Mouse (Mus musculus) midbrain, postnatal 0 days (tissue): ENCODE results near the gene Gm28635. TPM values are rescaled to one million over a fixed set of nuclear protein-coding genes. Genes with fewer than 3 reads are reported as not detected.

Experiments
- ATAC-seq: fragments of 200-750 bp; cut with Nextera tagmentation; 2 replicates; pipeline ENCODE4 v1.8.0; 2017; ENCODE audit warnings: moderate number of reproducible peaks, mild to moderate bottlenecking, moderate TSS enrichment, moderate library complexity; ENCODE audit not compliant: low FRiP score
- DNase-seq: peaks from one replicate; pipeline ENCODE4 v3.0.0-alpha.2; 2015; ENCODE audit warnings: low spot score
- H3K27ac ChIP-seq: fragments of 300-500 bp; sonication (generic); 2 replicates; pipeline ENCODE4 v1.5.1; 2014; ENCODE audit warnings: low read depth, mild to moderate bottlenecking, low read length, mixed read lengths
- H3K27me3 ChIP-seq: fragments of 300-500 bp; sonication (generic); 2 replicates; pipeline ENCODE4 v1.6.1; 2014; ENCODE audit warnings: low read length, control low read depth, mixed read lengths; ENCODE audit not compliant: insufficient read depth
- H3K36me3 ChIP-seq: fragments of 300-500 bp; sonication (generic); 2 replicates; pipeline ENCODE4 v1.6.1; 2014; ENCODE audit warnings: low read length, control low read depth, mixed read lengths; ENCODE audit not compliant: insufficient read depth
- H3K4me1 ChIP-seq: fragments of 300-500 bp; sonication (generic); 2 replicates; pipeline ENCODE4 v1.6.1; 2014; ENCODE audit warnings: mild to moderate bottlenecking, control low read depth, antibody characterized with exemption, low read length, mixed read lengths; ENCODE audit not compliant: insufficient read depth
- H3K4me2 ChIP-seq: fragments of 300-500 bp; sonication (generic); 2 replicates; pipeline ENCODE4 v1.6.1; 2014; ENCODE audit warnings: low read depth, mild to moderate bottlenecking, low read length, mixed read lengths; ENCODE audit not compliant: poor library complexity, severe bottlenecking
- H3K4me3 ChIP-seq: fragments of 300-500 bp; sonication (generic); 2 replicates; pipeline ENCODE4 v1.5.1; 2014; ENCODE audit warnings: low read depth, mild to moderate bottlenecking, low read length, moderate library complexity
- H3K9ac ChIP-seq: fragments of 300-500 bp; sonication (generic); replicated peaks from 2 replicates; pipeline ENCODE4 v1.6.1; 2014; ENCODE audit warnings: mild to moderate bottlenecking, low read length, moderate library complexity, mixed read lengths; ENCODE audit not compliant: poor library complexity, severe bottlenecking
- H3K9me3 ChIP-seq: fragments of 300-500 bp; sonication (generic); 2 replicates; pipeline ENCODE4 v1.6.1; 2016; ENCODE audit warnings: low read length, control low read depth
- CTCF ChIP-seq: IDR thresholded peaks from 2 replicates; pipeline ENCODE4 v1.5.1; 2016; ENCODE audit warnings: antibody characterized with exemption, mild to moderate bottlenecking
- WGBS: fragments of 180-500 bp; shearing (Covaris S2); extraction: QIAGEN DNeasy Blood & Tissue Kit; methylation state at CpG from one replicate; pipeline ENCODE4 v1.1.7; 2014; 5-methylcytosine and 5-hydroxymethylcytosine counted together
- polyA plus RNA-seq: library from polyadenylated mRNA; unstranded; fragments of >200 nt; fragmentation: Nextera tagmentation; extraction: Ambion mirVana; gene quantifications from 2 replicates; pipeline ENCODE4 v1.2.1, GENCODE M21; 2015
- total RNA-seq: library from RNA; depleted of rRNA; stranded (reverse); fragments of >200 nt; gene quantifications from 2 replicates; pipeline ENCODE4 v1.2.3, GENCODE M21; 2014

The Gm28635 gene
- total and polyA plus RNA-seq, 2 experiments from 2014 or later, result not detected

DNA sequence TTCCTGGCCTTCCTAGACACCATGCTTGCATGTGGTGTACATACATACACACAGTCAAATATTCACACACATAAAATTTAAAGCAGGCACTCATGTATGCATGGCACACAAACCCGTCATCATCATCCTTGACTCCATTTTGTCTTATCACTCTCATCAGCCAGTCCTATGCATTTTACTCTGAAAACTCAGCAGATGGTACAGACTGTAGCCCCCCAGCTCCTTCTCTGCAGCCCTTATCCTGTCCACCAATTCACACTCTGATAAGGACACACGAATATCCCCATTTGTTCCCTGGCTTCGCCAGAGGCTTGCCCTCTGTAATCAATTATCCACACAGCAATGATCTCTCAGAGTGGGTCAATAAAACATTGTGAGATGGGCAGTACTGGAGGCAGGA is 43.3 kb upstream of the Gm28635 start:
- Histone ChIP-seq H3K4me1 (0 out of 2 replicates have a peak, but pooled peaks cover 2% of the 10 kb centered on the region), H3K27ac (no peak overlapping the region), H3K9me3 (no peaks in the 10 kb centered on the region), H3K4me3 (no peak overlapping the region), H3K27me3 (no peaks in the 10 kb centered on the region), H3K4me2 (no peak overlapping the region), H3K36me3 (peaks cover 12% of the 10 kb centered on the region; the same call in 1 of the 2 replicates), H3K9ac (no peak overlapping the region)
- 75% methylated on average over 3 of the region's 3 CpGs for WGBS
- TF ChIP-seq CTCF, result no peak
- no peak for ATAC-seq
- no peak for DNase-seq

- no peaks in the 10 kb centered on the region for H3K27me3 ChIP-seq
- H3K9ac ChIP-seq, result no peak overlapping the region
- H3K4me1 ChIP-seq, result no peaks in the 10 kb centered on the region
- no peak overlapping the region for H3K4me3 ChIP-seq
- no peak for ATAC-seq
- no peak for DNase-seq
- no peak for TF ChIP-seq CTCF
- H3K27ac ChIP-seq, result no peak overlapping the region
- no peaks in the 10 kb centered on the region for H3K9me3 ChIP-seq
- H3K4me2 ChIP-seq, result no peak overlapping the region
- WGBS, result 95% methylated on average over 2 of the region's 2 CpGs
- H3K36me3 ChIP-seq, result peaks cover 12% of the 10 kb centered on the region; the same call in 1 of the 2 replicates
Measured at GRCm38 (mm10) chr2:84720718-84721117, 42.9 kb upstream of the Gm28635 start.

- H3K9me3 ChIP-seq, result no peaks in the 10 kb centered on the region
- H3K4me2 ChIP-seq, result no peak overlapping the region
- 0 out of 2 replicates have a peak, but pooled peaks cover 6% of the 10 kb centered on the region for H3K4me1 ChIP-seq
- peaks cover 4% of the 10 kb centered on the region; the same call in 1 of the 2 replicates for H3K36me3 ChIP-seq
- DNase-seq (no peak), ATAC-seq (no peak)
- no peak overlapping the region for H3K4me3 ChIP-seq
- no peak overlapping the region for H3K9ac ChIP-seq
- over 99% methylated on average over 4 of the region's 4 CpGs for WGBS
- H3K27ac ChIP-seq, result no peak overlapping the region
- TF ChIP-seq CTCF, result no peak
- H3K27me3 ChIP-seq, result no peaks in the 10 kb centered on the region
Measured at GRCm38 (mm10) chr2:84717357-84717756, 39.5 kb upstream of the Gm28635 start.

GRCm38 (mm10) chr2:84716423-84717355 is 38.8 kb upstream of the Gm28635 start:
- Histone ChIP-seq H3K4me2 (peak overlapping the region; percentile 66), H3K27me3 (no peaks in the 10 kb centered on the region), H3K9ac (peak overlapping the region; percentile 63), H3K4me1 (0 out of 2 replicates have a peak, but pooled peaks cover 6% of the 10 kb centered on the region), H3K27ac (peak overlapping the region; percentile 91; the same call in 1 of the 2 replicates), H3K36me3 (peaks cover 4% of the 10 kb centered on the region; the same call in 1 of the 2 replicates), H3K9me3 (no peaks in the 10 kb centered on the region), H3K4me3 (peak overlapping the region; percentile 62)
- DNase-seq, result no peak
- TF ChIP-seq CTCF, result no peak
- WGBS, result 27% methylated on average over 9 of the region's 9 CpGs
- no peak for ATAC-seq

GRCm38 (mm10) chr2:84715562-84716361 is 37.9 kb upstream of the Gm28635 start:
- H3K4me3 ChIP-seq, result peak overlapping the region; percentile 62
- 0 out of 2 replicates have a peak, but pooled peaks cover 3% of the 10 kb centered on the region for H3K36me3 ChIP-seq
- ATAC-seq (peak; percentile 96), DNase-seq (peak; percentile 98)
- no peaks in the 10 kb centered on the region for H3K9me3 ChIP-seq
- TF ChIP-seq CTCF, result no peak
- peak overlapping the region; percentile 91 for H3K27ac ChIP-seq
- H3K4me2 ChIP-seq, result peak overlapping the region; percentile 66
- WGBS, result under 1% methylated on average over 33 of the region's 33 CpGs
- H3K4me1 ChIP-seq, result 0 out of 2 replicates have a peak, but pooled peaks cover 6% of the 10 kb centered on the region
- H3K9ac ChIP-seq, result peak overlapping the region; percentile 63
- no peaks in the 10 kb centered on the region for H3K27me3 ChIP-seq
